8 mouse cellular contexts compared by ENCODE assay signal in genomic region chr10:43751881-43752675, GRCm38 (mm10).
DNase-seq lines count a peak whose midpoint lies in the region; ATAC-seq and TF ChIP-seq lines count a peak whose summit lies in the region.
"Had no signal": no experiment of that assay in that cellular context is flagged by ENCODE, and none has a peak within 500 bp of the region (broad histone marks: within the 10 kb centered on the region; RNA-seq: fewer than 3 reads in every experiment).

No protein-coding gene starts in this region.

- no peak for TF ChIP-seq POLR2A in myocyte (IDR thresholded peaks at IDR 0.05; ENCODE audit: insufficient read length, low read depth)

- H3K4me2 ChIP-seq in hindbrain, embryonic 12.5 days (replicated peaks), result no peak overlapping the region
- no peak overlapping the region for H3K4me2 ChIP-seq in myocyte (ENCODE audit: low read depth)
- H3K4me2 ChIP-seq: embryonic facial prominence, embryonic 15.5 days had no signal

- ATAC-seq in hindbrain, embryonic 12.5 days (ENCODE audit: low FRiP score), result peak; percentile 56; the same call in 1 of the 2 replicates

- H3K9ac ChIP-seq in hindbrain, embryonic 12.5 days, result no peak overlapping the region
- H3K9ac ChIP-seq: embryonic facial prominence, embryonic 15.5 days had no signal

- 53% methylated on average over 5 of the region's 5 CpGs for WGBS in hindbrain, embryonic 12.5 days

- H3K4me1 ChIP-seq in hindbrain, embryonic 12.5 days, result peaks cover 6% of the 10 kb centered on the region; the same call in 1 of the 2 replicates

- no peaks in the 10 kb centered on the region for H3K79me2 ChIP-seq in myocyte (ENCODE audit: control insufficient read depth, insufficient read depth)

- DNase-seq in MEL-GATA-1-ER (ENCODE audit: extremely low read depth, low read depth), result peak; percentile 76
- DNase-seq in adrenal gland, postnatal 10 days, result peak; percentile 56
- DNase-seq in frontal cortex, postnatal 14 days (ENCODE audit: low spot score in 2 of 2), result peak; percentile 23 to 48
- peak; percentile 36 to 52 for DNase-seq in left cerebral cortex, postnatal 25 days (ENCODE audit: low spot score in 2 of 2)
- DNase-seq in thymus, postnatal 0 days (ENCODE audit: low spot score), result no peak

- no peaks in the 10 kb centered on the region for H3K27me3 ChIP-seq in hindbrain, embryonic 12.5 days
- peaks cover 1% of the 10 kb centered on the region for H3K27me3 ChIP-seq in myocyte (ENCODE audit: control insufficient read depth, insufficient read depth, insufficient read length)
- H3K27me3 ChIP-seq: embryonic facial prominence, embryonic 15.5 days had no signal

- no peaks in the 10 kb centered on the region for H3K36me3 ChIP-seq in hindbrain, embryonic 12.5 days
- no peaks in the 10 kb centered on the region for H3K36me3 ChIP-seq in myocyte (ENCODE audit: control insufficient read depth, insufficient read depth)
- H3K36me3 ChIP-seq: embryonic facial prominence, embryonic 15.5 days had no signal

- intact Hi-C loops in left cerebral cortex, postnatal 25 days (cut with DNase I), result no loop called here

- H3K4me3 ChIP-seq in hindbrain, embryonic 12.5 days, result no peak overlapping the region
- H3K4me3 ChIP-seq in myocyte, result no peak overlapping the region
- H3K4me3 ChIP-seq: embryonic facial prominence, embryonic 15.5 days had no signal

- H3K9me3 ChIP-seq in hindbrain, embryonic 12.5 days (replicated peaks), result no peaks in the 10 kb centered on the region
- H3K9me3 ChIP-seq: embryonic facial prominence, embryonic 15.5 days had no signal

- H3ac ChIP-seq in myocyte (ENCODE audit: control insufficient read depth, insufficient read length), result no peak overlapping the region

- no peak overlapping the region for H3K27ac ChIP-seq in hindbrain, embryonic 12.5 days
- H3K27ac ChIP-seq: embryonic facial prominence, embryonic 15.5 days had no signal

TF ChIP-seq in myocyte, 11 proteins besides CTCF, POLR2A, EP300 and RAD21:
- TF ChIP-seq MYOG (IDR thresholded peaks at IDR 0.05; ENCODE audit: control insufficient read depth in 1 of 3, insufficient read depth in 1 of 3, insufficient read length in 2 of 3, low read depth in 2 of 3), result peak in 2 of 3 experiments; percentile 7 to 16
- TF ChIP-seq MYOD1 (IDR thresholded peaks at IDR 0.05; ENCODE audit: control insufficient read depth in 1 of 3, insufficient read length in 2 of 3, low read depth in 2 of 3), result peak in 1 of 3 experiments; percentile 69
- no peak for TF ChIP-seq TCF12 (IDR thresholded peaks at IDR 0.05; ENCODE audit: insufficient read depth, poor library complexity, severe bottlenecking)
